Mouse (Mus musculus): Measurements from ENCODE around the gene Tmem150c. TPM values are rescaled to one million over a fixed set of nuclear protein-coding genes. Genes with fewer than 3 reads are reported as not detected.
A peak's percentile ranks its signal among the peaks of the same experiment; 100 is the strongest.

Gene Tmem150c
- polyA plus RNA-seq, 1 experiment from 2014 or later, result 31.9 TPM

- ATAC-seq, result no peak
- 41% methylated on average over 5 of the region's 5 CpGs for WGBS
- Histone ChIP-seq H3K9me3 (ENCODE audit: control insufficient read depth, low read length) (no peaks in the 10 kb centered on the region), H3K4me2 (ENCODE audit: low read length) (no peak overlapping the region), H3K4me3 (replicated peaks; ENCODE audit: low read length) (no peak overlapping the region), H3K4me1 (replicated peaks; ENCODE audit: control insufficient read depth, insufficient read depth, low read length) (peaks cover 32% of the 10 kb centered on the region), H3K27me3 (replicated peaks; ENCODE audit: control insufficient read depth, insufficient read depth, low read length) (no peaks in the 10 kb centered on the region), H3K36me3 (ENCODE audit: control insufficient read depth, insufficient read depth) (no peaks in the 10 kb centered on the region), H3K9ac (replicated peaks; ENCODE audit: low read depth, low read length) (no peak overlapping the region), H3K27ac (ENCODE audit: low read length) (no peak overlapping the region)
Measured at GRCm38 (mm10) chr5:100176096-100176495, 16.5 kb upstream of the Tmem150c start.

DNA sequence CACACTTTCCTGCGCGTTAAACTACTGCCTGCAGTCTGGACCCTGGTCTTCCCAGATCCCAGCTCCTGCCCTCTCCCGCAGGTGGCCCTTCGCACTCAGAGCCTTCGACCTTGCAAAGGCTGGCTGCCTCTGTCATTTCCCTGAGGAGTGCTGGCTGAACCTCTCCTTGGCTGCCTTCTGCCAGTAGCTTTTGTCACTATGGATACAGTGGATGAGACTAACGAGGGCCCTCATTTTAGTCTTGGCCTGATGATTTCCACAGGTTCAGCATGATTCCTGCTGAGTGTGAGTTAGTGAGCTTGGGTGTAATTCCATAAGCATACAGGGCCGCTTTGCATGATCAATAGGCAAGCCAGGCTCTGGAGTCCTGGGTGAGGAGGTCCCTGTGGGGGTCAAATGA, 16.0 kb upstream of the Tmem150c start:
- H3K36me3 ChIP-seq (ENCODE audit: control insufficient read depth, insufficient read depth), result no peaks in the 10 kb centered on the region
- peaks cover 32% of the 10 kb centered on the region for H3K4me1 ChIP-seq (replicated peaks; ENCODE audit: control insufficient read depth, insufficient read depth, low read length)
- H3K4me3 ChIP-seq (replicated peaks; ENCODE audit: low read length), result no peak overlapping the region
- H3K27me3 ChIP-seq (replicated peaks; ENCODE audit: control insufficient read depth, insufficient read depth, low read length), result no peaks in the 10 kb centered on the region
- no peaks in the 10 kb centered on the region for H3K9me3 ChIP-seq (ENCODE audit: control insufficient read depth, low read length)
- H3K9ac ChIP-seq (replicated peaks; ENCODE audit: low read depth, low read length), result no peak overlapping the region
- no peak overlapping the region for H3K4me2 ChIP-seq (ENCODE audit: low read length)
- WGBS, result 62% methylated on average over 7 of the region's 7 CpGs
- no peak for ATAC-seq
- H3K27ac ChIP-seq (ENCODE audit: low read length), result no peak overlapping the region

GRCm38 (mm10) chr5:100172104-100172503, 12.5 kb upstream of the Tmem150c start:
- Histone ChIP-seq H3K4me2 (ENCODE audit: low read length) (no peak overlapping the region), H3K27me3 (replicated peaks; ENCODE audit: control insufficient read depth, insufficient read depth, low read length) (no peaks in the 10 kb centered on the region), H3K36me3 (ENCODE audit: control insufficient read depth, insufficient read depth) (no peaks in the 10 kb centered on the region), H3K9me3 (ENCODE audit: control insufficient read depth, low read length) (no peaks in the 10 kb centered on the region), H3K9ac (replicated peaks; ENCODE audit: low read depth, low read length) (no peak overlapping the region), H3K27ac (ENCODE audit: low read length) (no peak overlapping the region), H3K4me1 (replicated peaks; ENCODE audit: control insufficient read depth, insufficient read depth, low read length) (peaks cover 13% of the 10 kb centered on the region), H3K4me3 (replicated peaks; ENCODE audit: low read length) (no peak overlapping the region)
- no peak for ATAC-seq
- WGBS, result 18% methylated on average over 4 of the region's 4 CpGs

DNA sequence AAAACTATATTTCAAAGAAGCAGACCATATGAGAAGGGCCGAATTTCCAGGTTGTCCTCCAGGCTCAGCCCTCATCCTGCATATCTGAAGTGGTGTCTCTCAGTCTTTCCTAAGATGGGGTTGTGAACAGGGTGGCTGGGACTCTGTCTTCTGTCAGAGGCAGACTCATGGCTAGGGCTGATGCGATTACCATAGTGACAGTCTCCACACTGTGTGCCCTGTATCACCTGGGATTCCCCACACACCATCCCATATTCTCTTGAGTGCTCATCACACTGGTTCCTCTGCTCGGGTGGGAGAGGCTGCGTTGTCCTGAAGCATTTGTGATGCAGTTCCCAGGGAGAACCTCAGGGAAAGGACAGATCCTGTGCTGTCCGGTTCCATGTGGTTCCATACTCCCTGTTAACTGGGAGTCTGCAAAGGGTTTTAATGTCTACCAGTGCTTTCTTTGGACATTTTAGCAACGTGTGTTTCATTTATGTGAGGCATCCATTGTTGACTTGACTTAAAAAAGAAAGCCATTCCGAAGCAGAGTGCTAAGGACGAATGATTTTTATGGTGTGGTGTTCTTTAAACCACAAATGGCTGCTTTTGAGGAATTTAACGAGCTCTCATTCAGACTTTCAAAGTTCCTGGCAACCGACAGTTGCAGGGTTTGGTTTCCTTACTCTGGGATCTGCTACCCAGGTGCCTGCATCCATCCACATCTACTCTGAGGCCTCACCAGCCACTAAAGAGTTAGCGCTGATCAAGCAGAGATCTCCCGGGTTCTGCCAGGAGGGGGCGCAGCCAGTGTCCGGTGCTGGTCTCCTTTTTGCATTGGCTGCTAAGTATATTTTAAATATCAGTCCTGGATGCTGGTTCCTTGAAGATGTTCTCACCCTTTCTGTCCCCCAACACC, 7.2 kb upstream of the Tmem150c start:
- ATAC-seq, result no peak
- no peaks in the 10 kb centered on the region for H3K36me3 ChIP-seq (ENCODE audit: control insufficient read depth, insufficient read depth)

DNA sequence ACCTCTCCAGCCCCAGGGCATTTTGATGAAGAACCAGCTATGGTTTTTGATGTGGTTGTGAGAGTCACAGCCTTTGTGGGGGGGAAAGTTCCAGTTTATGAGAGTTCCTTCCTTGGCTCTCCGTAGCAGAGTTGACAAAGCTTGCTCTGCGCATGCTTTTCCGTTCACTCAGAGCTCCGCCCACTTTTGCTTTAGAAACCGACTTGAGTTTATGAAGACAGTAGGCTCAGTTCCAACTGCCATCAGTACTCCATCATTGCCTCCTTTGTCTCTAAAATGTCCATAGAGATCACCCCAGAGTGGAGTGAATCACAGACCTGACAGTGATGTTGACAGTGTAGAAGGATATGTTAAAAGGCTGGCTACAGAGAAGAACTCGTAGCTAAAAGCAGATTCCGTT, 3.8 kb upstream of the Tmem150c start:
- Histone ChIP-seq H3K9me3 (ENCODE audit: control insufficient read depth, low read length) (no peaks in the 10 kb centered on the region), H3K36me3 (ENCODE audit: control insufficient read depth, insufficient read depth) (no peaks in the 10 kb centered on the region), H3K9ac (replicated peaks; ENCODE audit: low read depth, low read length) (no peak overlapping the region), H3K4me3 (replicated peaks; ENCODE audit: low read length) (no peak overlapping the region), H3K4me1 (replicated peaks; ENCODE audit: control insufficient read depth, insufficient read depth, low read length) (peaks cover 9% of the 10 kb centered on the region), H3K27ac (ENCODE audit: low read length) (no peak overlapping the region), H3K27me3 (replicated peaks; ENCODE audit: control insufficient read depth, insufficient read depth, low read length) (no peaks in the 10 kb centered on the region), H3K4me2 (ENCODE audit: low read length) (no peak overlapping the region)
- WGBS, result 49% methylated on average over 7 of the region's 7 CpGs
- no peak for ATAC-seq

More for the DNA sequence above, 7.2 kb upstream of the Tmem150c start:
- Histone ChIP-seq H3K9me3 (ENCODE audit: control insufficient read depth, low read length) (no peaks in the 10 kb centered on the region), H3K4me1 (replicated peaks; ENCODE audit: control insufficient read depth, insufficient read depth, low read length) (peaks cover 1% of the 10 kb centered on the region), H3K27me3 (replicated peaks; ENCODE audit: control insufficient read depth, insufficient read depth, low read length) (no peaks in the 10 kb centered on the region), H3K4me3 (replicated peaks; ENCODE audit: low read length) (no peak overlapping the region), H3K27ac (ENCODE audit: low read length) (no peak overlapping the region), H3K4me2 (ENCODE audit: low read length) (no peak overlapping the region), H3K9ac (replicated peaks; ENCODE audit: low read depth, low read length) (no peak overlapping the region)
- 53% methylated on average over 14 of the region's 14 CpGs for WGBS

GRCm38 (mm10) chr5:100162857-100163256, 3.2 kb upstream of the Tmem150c start:
- Histone ChIP-seq H3K4me1 (replicated peaks; ENCODE audit: control insufficient read depth, insufficient read depth, low read length) (peaks cover 10% of the 10 kb centered on the region), H3K9ac (replicated peaks; ENCODE audit: low read depth, low read length) (no peak overlapping the region), H3K36me3 (ENCODE audit: control insufficient read depth, insufficient read depth) (no peaks in the 10 kb centered on the region), H3K27ac (ENCODE audit: low read length) (no peak overlapping the region), H3K27me3 (replicated peaks; ENCODE audit: control insufficient read depth, insufficient read depth, low read length) (no peaks in the 10 kb centered on the region), H3K9me3 (ENCODE audit: control insufficient read depth, low read length) (no peaks in the 10 kb centered on the region), H3K4me2 (ENCODE audit: low read length) (no peak overlapping the region), H3K4me3 (replicated peaks; ENCODE audit: low read length) (no peak overlapping the region)
- ATAC-seq, result no peak
- 71% methylated on average over 3 of the region's 3 CpGs for WGBS

GRCm38 (mm10) chr5:100162053-100162452, 2.4 kb upstream of the Tmem150c start:
- Histone ChIP-seq H3K4me3 (replicated peaks; ENCODE audit: low read length) (no peak overlapping the region), H3K9ac (replicated peaks; ENCODE audit: low read depth, low read length) (no peak overlapping the region), H3K4me1 (replicated peaks; ENCODE audit: control insufficient read depth, insufficient read depth, low read length) (peaks cover 10% of the 10 kb centered on the region), H3K27me3 (replicated peaks; ENCODE audit: control insufficient read depth, insufficient read depth, low read length) (no peaks in the 10 kb centered on the region), H3K27ac (ENCODE audit: low read length) (no peak overlapping the region), H3K4me2 (ENCODE audit: low read length) (no peak overlapping the region), H3K36me3 (ENCODE audit: control insufficient read depth, insufficient read depth) (no peaks in the 10 kb centered on the region), H3K9me3 (ENCODE audit: control insufficient read depth, low read length) (no peaks in the 10 kb centered on the region)
- ATAC-seq, result no peak
- 72% methylated on average over 1 of the region's 1 CpGs for WGBS

- Histone ChIP-seq H3K4me1 (replicated peaks; ENCODE audit: control insufficient read depth, insufficient read depth, low read length) (peaks cover 10% of the 10 kb centered on the region), H3K27me3 (replicated peaks; ENCODE audit: control insufficient read depth, insufficient read depth, low read length) (no peaks in the 10 kb centered on the region), H3K27ac (ENCODE audit: low read length) (peak overlapping the region; percentile 75), H3K9ac (replicated peaks; ENCODE audit: low read depth, low read length) (peak overlapping the region; percentile 92), H3K36me3 (ENCODE audit: control insufficient read depth, insufficient read depth) (no peaks in the 10 kb centered on the region), H3K4me3 (replicated peaks; ENCODE audit: low read length) (peak overlapping the region; percentile 81), H3K4me2 (ENCODE audit: low read length) (peak overlapping the region; percentile 90), H3K9me3 (ENCODE audit: control insufficient read depth, low read length) (no peaks in the 10 kb centered on the region)
- under 1% methylated on average over 78 of the region's 101 CpGs for WGBS
- ATAC-seq, result peak; percentile 73
Measured at GRCm38 (mm10) chr5:100158791-100159637, 594 bp downstream of the Tmem150c start.

- Histone ChIP-seq H3K4me2 (ENCODE audit: low read length) (peak overlapping the region; percentile 90), H3K9ac (replicated peaks; ENCODE audit: low read depth, low read length) (peak overlapping the region; percentile 92), H3K4me3 (replicated peaks; ENCODE audit: low read length) (peak overlapping the region; percentile 81), H3K27ac (ENCODE audit: low read length) (peak overlapping the region; percentile 75), H3K36me3 (ENCODE audit: control insufficient read depth, insufficient read depth) (no peaks in the 10 kb centered on the region), H3K4me1 (replicated peaks; ENCODE audit: control insufficient read depth, insufficient read depth, low read length) (peaks cover 10% of the 10 kb centered on the region), H3K27me3 (replicated peaks; ENCODE audit: control insufficient read depth, insufficient read depth, low read length) (no peaks in the 10 kb centered on the region), H3K9me3 (ENCODE audit: control insufficient read depth, low read length) (no peaks in the 10 kb centered on the region)
- ATAC-seq, result no peak; the same call in 1 of the 2 replicates
- WGBS, result 15% methylated on average over 13 of the region's 13 CpGs
Measured at GRCm38 (mm10) chr5:100158301-100158700, 1.3 kb downstream of the Tmem150c start.

All from forebrain, embryonic 16.5 days (tissue).